Mouse (Mus musculus) heart, postnatal 0 days (tissue): Measurements from ENCODE around the gene Shisa6. TPM values are rescaled to one million over a fixed set of nuclear protein-coding genes. Genes with fewer than 3 reads are reported as not detected.
A peak's percentile ranks its signal among the peaks of the same experiment; 100 is the strongest.

Experiments used
- ATAC-seq: fragments of 200-750 bp; cut with Nextera tagmentation; 2 replicates; pipeline ENCODE4 v1.8.0; 2017; ENCODE audit warnings: low read depth, moderate number of reproducible peaks, moderate library complexity; ENCODE audit not compliant: insufficient read depth
- DNase-seq: peaks from one replicate; pipeline ENCODE4 v3.0.0-alpha.2; 2016; ENCODE audit warnings: low spot score
- H3K27ac ChIP-seq: fragments of 300-500 bp; sonication (generic); 2 replicates; pipeline ENCODE4 v1.5.1; 2014; ENCODE audit warnings: low read depth, mild to moderate bottlenecking
- H3K27me3 ChIP-seq: fragments of 300-500 bp; sonication (generic); 2 replicates; pipeline ENCODE4 v1.6.1; 2014; ENCODE audit warnings: low read length, mixed read lengths; ENCODE audit not compliant: control insufficient read depth, insufficient read depth
- H3K36me3 ChIP-seq: fragments of 300-500 bp; sonication (generic); replicated peaks from 2 replicates; pipeline ENCODE4 v1.6.1; 2014; ENCODE audit warnings: low read length, mixed read lengths; ENCODE audit not compliant: control insufficient read depth, insufficient read depth
- H3K4me1 ChIP-seq: fragments of 300-500 bp; sonication (generic); 2 replicates; pipeline ENCODE4 v1.6.1; 2014; ENCODE audit warnings: antibody characterized with exemption; ENCODE audit not compliant: control insufficient read depth, insufficient read depth
- H3K4me2 ChIP-seq: fragments of 300-500 bp; sonication (generic); 2 replicates; pipeline ENCODE4 v1.6.1; 2014; ENCODE audit warnings: low read depth, mild to moderate bottlenecking, low read length, moderate library complexity
- H3K4me3 ChIP-seq: fragments of 300-500 bp; sonication (generic); 2 replicates; pipeline ENCODE4 v1.5.1; 2014; ENCODE audit warnings: low read depth, low read length
- H3K9ac ChIP-seq: fragments of 300-500 bp; sonication (generic); replicated peaks from 2 replicates; pipeline ENCODE4 v1.6.1; 2014; ENCODE audit warnings: low read depth, low read length, mixed read lengths
- H3K9me3 ChIP-seq: fragments of 300-500 bp; sonication (generic); replicated peaks from 2 replicates; pipeline ENCODE4 v1.6.1; 2016; ENCODE audit warnings: low read length; ENCODE audit not compliant: control insufficient read depth
- CTCF ChIP-seq: IDR thresholded peaks from 2 replicates; pipeline ENCODE4 v1.5.1; 2016; ENCODE audit warnings: antibody characterized with exemption, control low read depth, low read depth
- EP300 ChIP-seq: IDR thresholded peaks from 2 replicates; pipeline ENCODE4 v1.6.1; 2016; ENCODE audit warnings: antibody characterized with exemption, low read depth
- WGBS: fragments of 180-500 bp; shearing (Covaris S2); extraction: QIAGEN DNeasy Blood & Tissue Kit; methylation state at CpG from one replicate; pipeline ENCODE4 v1.1.7; 2014; 5-methylcytosine and 5-hydroxymethylcytosine counted together
- polyA plus RNA-seq: library from polyadenylated mRNA; unstranded; fragments of >200 nt; fragmentation: Nextera tagmentation; extraction: Ambion mirVana; gene quantifications from 2 replicates; pipeline ENCODE4 v1.2.1, GENCODE M21; 2015
- total RNA-seq: library from RNA; depleted of rRNA; stranded (reverse); fragments of >200 nt; gene quantifications from 2 replicates; pipeline ENCODE4 v1.2.3, GENCODE M21; 2014; ENCODE audit warnings: low replicate concordance

Gene Shisa6
- total and polyA plus RNA-seq, 2 experiments from 2014 or later: 0.11 to 0.18 TPM

- Histone ChIP-seq H3K27ac (no peak overlapping the region), H3K9ac (no peak overlapping the region), H3K27me3 (no peaks in the 10 kb centered on the region), H3K36me3 (no peaks in the 10 kb centered on the region), H3K4me3 (no peak overlapping the region), H3K9me3 (no peaks in the 10 kb centered on the region), H3K4me2 (no peak overlapping the region), H3K4me1 (no peaks in the 10 kb centered on the region)
- DNase-seq (no peak), ATAC-seq (no peak)
- WGBS: 62% methylated on average over 1 of the region's 1 CpGs
- TF ChIP-seq CTCF (no peak), EP300 (no peak)
Observed at GRCm38 (mm10) chr11:66222133-66222532, 303.6 kb downstream of the Shisa6 start.

DNA sequence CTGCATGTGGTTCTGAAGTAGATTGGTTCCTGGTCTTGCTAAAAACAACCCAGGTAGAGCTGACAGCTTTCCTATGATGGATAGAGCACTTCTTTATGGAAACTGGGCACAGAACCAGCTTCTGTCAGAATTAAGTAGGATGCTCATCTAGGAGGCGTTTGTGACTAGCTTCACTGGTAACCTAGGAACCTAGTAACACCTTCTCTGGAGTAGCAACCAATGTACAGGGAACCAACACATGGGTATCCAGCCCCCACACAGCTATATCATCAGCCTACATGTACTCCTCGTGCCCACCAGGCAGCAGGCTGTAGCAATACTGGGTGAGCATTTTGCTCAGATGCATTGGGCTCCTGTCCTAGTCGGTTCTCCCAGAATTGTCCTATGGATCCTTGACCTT is 307.3 kb downstream of the Shisa6 start:
- TF ChIP-seq CTCF: no peak
- no peak for TF ChIP-seq EP300
- Histone ChIP-seq H3K4me1 (no peaks in the 10 kb centered on the region), H3K36me3 (no peaks in the 10 kb centered on the region), H3K27me3 (no peaks in the 10 kb centered on the region), H3K9ac (no peak overlapping the region), H3K4me3 (no peak overlapping the region), H3K4me2 (no peak overlapping the region), H3K9me3 (no peaks in the 10 kb centered on the region), H3K27ac (no peak overlapping the region)
- DNase-seq: no peak
- WGBS: 55% methylated on average over 3 of the region's 3 CpGs
- ATAC-seq: no peak

DNA sequence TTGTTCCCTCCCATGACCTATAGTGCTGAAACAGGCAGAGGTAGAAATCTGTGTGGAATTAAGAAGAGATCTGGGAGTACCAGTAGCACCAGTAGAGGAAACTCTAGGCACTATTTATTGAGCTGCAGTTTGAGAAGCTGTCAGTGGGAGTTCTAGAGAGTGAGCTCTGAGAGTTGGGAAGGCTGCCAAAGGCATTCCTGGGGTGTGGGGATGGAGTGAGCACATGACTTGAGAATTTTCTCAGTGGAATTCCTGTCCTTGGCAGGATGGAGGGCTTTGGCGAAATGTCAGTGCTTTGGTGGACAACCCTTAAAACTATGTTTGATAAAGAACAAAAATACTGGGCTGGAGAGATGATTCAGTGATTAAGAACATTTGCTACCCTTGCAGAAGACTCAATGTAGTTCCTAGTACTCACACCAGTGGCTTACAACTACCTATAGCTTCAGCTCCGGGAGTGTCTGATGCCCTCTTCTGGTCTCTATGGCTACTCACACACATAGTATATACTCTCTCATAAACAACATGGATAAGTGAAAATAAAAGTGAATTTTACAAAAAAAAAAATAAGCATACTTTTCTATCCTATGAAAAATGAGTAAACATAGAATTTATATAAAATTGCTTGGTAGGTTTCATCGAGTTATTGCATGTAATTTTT is 337.0 kb downstream of the Shisa6 start:
- no peak overlapping the region for H3K4me3 ChIP-seq
- H3K27me3 ChIP-seq: no peaks in the 10 kb centered on the region
- 56% methylated on average over 3 of the region's 3 CpGs for WGBS
- no peak overlapping the region for H3K9ac ChIP-seq
- DNase-seq (peak; percentile 84), ATAC-seq (peak; percentile 95)
- peak; percentile 78 for TF ChIP-seq EP300
- TF ChIP-seq CTCF: peak; percentile 11; the same call in 1 of the 2 replicates
- no peak overlapping the region for H3K27ac ChIP-seq
- H3K4me2 ChIP-seq: no peak overlapping the region
- H3K9me3 ChIP-seq: no peaks in the 10 kb centered on the region
- no peaks in the 10 kb centered on the region for H3K36me3 ChIP-seq
- no peaks in the 10 kb centered on the region for H3K4me1 ChIP-seq

- H3K4me1 ChIP-seq: no peaks in the 10 kb centered on the region
- DNase-seq (no peak), ATAC-seq (no peak)
- no peaks in the 10 kb centered on the region for H3K9me3 ChIP-seq
- H3K36me3 ChIP-seq: no peaks in the 10 kb centered on the region
- no peak overlapping the region for H3K4me3 ChIP-seq
- TF ChIP-seq CTCF (no peak), EP300 (no peak)
- no peaks in the 10 kb centered on the region for H3K27me3 ChIP-seq
- H3K27ac ChIP-seq: no peak overlapping the region
- no peak overlapping the region for H3K4me2 ChIP-seq
- no peak overlapping the region for H3K9ac ChIP-seq
- 64% methylated on average over 2 of the region's 2 CpGs for WGBS
Observed at GRCm38 (mm10) chr11:66188146-66188545, 337.6 kb downstream of the Shisa6 start.

GRCm38 (mm10) chr11:66177781-66178180 is 348.0 kb downstream of the Shisa6 start:
- WGBS: 57% methylated on average over 2 of the region's 2 CpGs
- TF ChIP-seq CTCF (no peak), EP300 (no peak)

More at GRCm38 (mm10) chr11:66177781-66178180, 348.0 kb downstream of the Shisa6 start:
- ATAC-seq (no peak), DNase-seq (no peak)
- Histone ChIP-seq H3K9me3 (no peaks in the 10 kb centered on the region), H3K27me3 (no peaks in the 10 kb centered on the region), H3K9ac (no peak overlapping the region), H3K4me3 (no peak overlapping the region), H3K36me3 (no peaks in the 10 kb centered on the region), H3K27ac (no peak overlapping the region), H3K4me1 (no peaks in the 10 kb centered on the region), H3K4me2 (no peak overlapping the region)
